Mouse (Mus musculus) forelimb bud, embryonic 11.5 days (tissue): ENCODE measurements at regions not wholly inside any gene's neighbourhood (a gene's known extent, or its start where the extent isn't known, plus 50 kb on each side); places are given as distances from the start of the nearest gene placed in this dataset.

Experiments
- DNase-seq: peaks from one replicate; pipeline ENCODE4 v3.0.0-alpha.2; 2012; ENCODE audit warnings: low read depth, low spot score

DNA sequence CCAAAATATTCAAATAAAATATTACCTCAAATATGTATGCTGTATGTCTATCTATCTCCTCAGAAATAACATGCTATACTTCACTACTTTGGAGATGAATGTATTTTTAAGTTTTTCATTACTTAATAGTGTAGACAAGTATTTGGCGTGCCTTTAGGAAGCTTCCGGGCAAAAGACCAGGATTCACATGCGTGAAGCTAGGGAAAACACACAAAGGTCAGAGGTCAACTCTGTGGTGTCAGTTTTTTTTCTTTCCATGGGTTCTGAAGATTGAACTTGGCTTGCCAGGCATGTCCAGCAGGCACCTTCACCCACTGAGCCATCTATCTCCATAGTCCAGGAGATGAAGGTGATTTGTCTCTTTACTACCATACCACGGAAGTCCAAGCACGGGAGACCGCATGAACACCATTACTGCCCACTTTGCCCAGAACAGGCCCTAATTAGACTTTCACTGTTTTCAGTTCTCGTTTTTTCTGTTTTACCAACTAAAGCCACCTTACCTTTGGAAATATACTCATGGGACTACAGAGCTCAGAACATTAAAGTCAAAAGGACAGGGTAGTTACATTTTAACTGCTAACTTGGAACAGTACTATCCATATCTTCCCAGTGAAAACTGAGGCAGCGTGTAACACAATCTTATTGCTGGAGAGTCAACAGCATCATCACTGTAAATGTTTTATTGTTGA lies 76.9 kb upstream of the Ak4 start:
- no peak for DNase-seq

GRCm38 (mm10) chr4:101340741-101341140 lies 75.7 kb upstream of the Jak1 start:
- no peak for DNase-seq

- no peak for DNase-seq
Measured at GRCm38 (mm10) chr4:101338211-101338610, 73.1 kb upstream of the Jak1 start.

GRCm38 (mm10) chr4:101336811-101337210 lies 71.7 kb upstream of the Jak1 start:
- DNase-seq, result no peak

- DNase-seq, result no peak
Measured at GRCm38 (mm10) chr4:101336371-101336770, 71.3 kb upstream of the Jak1 start.

DNA sequence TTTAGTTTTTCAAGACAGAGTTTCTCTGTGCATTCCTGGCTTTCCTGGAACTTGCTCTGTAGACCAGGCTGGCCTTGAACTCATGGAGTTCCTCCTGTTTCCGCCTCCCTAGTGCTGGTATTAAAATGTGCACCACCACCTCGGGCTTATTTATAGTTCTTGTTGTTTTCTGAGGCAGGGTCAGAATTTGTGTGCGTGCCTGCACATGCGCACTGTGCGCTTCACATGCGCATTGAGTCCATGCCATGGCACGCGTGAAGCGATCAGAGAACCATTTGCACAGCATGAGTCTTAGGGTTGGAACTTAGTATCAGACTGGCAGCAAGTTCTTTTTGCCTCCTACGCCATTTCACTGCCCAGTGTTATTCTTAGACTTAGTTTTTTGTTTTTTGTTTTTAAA lies 68.8 kb upstream of the Jak1 start:
- DNase-seq, result no peak

- no peak for DNase-seq
Measured at GRCm38 (mm10) chr4:101333036-101333435, 68.0 kb upstream of the Jak1 start.

DNA sequence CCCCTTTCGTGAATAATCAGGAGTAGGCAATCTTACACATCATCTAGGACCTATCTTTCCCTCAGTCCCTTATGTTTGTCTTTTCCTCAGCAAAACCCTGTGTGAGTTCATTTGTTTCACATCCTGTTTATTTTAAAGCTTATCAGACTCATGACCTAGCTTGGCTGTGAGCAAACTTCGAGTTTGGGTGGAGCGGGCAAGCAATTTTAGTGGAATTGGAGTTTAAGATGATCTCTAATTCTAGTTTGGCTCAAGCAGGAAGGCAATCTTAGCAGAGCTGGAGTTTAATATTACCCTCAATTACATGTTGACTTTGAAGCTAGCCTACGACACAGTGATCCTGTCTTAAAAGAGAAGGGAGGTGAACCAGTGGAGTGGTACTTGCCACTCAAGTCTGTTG lies 66.1 kb upstream of the Jak1 start:
- DNase-seq, result no peak

DNA sequence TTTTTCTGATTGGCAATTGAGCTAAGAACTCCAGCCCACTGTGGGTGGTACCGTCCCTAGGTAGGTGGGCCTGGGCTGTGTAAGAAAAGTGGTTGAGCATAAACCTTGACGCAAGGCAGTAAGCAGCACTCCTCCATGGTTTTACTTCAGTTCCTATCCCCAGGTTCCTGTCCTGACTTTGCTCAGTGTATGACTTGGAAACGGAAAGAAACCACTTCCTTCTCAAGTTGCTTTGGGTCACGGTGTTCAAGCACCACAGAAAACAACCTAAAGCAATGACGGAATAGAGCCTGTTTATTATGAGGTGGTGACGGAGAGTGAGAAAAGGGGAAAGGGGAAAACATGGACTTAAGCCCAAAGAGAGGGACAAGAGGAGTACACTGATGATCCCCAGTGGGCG lies 64.0 kb upstream of the Jak1 start:
- no peak for DNase-seq

DNA sequence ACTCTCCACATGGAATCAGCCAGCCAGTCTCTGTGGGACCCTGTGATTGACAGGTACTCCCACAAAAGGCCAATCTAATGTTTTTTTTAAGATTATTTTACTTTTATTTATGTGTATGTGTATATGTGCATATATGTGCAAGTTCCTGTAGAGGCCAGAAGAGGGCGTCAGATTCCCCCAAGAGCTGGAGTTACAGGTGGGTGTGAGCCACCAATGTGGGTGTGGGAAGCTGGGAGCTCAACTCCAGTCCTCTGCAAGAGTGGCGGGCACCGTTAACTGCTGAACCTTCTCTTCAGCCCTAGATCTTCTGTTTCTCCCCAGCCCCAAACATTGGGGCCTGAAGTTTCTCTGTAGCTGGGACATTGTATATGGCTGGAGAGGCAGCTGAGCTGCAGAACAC lies 61.0 kb upstream of the Jak1 start:
- no peak for DNase-seq

GRCm38 (mm10) chr4:101321731-101322130 lies 56.6 kb upstream of the Jak1 start:
- no peak for DNase-seq

GRCm38 (mm10) chr4:101320587-101320986 lies 55.5 kb upstream of the Jak1 start:
- no peak for DNase-seq

DNA sequence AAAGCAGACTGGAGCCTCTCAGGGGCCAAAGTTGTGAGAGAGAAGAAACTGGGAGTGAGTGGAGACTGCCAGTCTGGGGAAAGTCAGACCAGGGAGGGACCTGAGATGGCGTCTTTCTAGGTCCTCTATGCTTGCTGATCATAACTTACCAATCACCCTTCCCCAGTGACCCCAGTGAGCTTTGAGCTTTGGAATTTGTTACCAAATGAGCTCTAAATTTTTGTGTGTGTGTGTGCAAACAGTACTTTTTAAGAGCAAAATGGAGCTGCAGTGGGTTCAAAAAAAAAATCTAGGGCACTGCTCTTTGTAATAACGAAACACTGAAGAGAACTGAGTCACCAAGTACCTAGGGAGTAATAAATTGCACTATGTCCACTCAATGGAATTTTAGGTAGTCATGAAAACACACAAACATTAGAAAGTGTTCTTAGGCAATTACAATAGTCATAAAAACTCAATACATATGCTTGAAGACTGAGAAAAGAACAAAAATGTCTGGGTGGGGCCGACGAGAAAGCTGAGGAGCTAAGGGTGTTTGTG lies 54.7 kb upstream of the Jak1 start:
- no peak for DNase-seq

- no peak for DNase-seq
Measured at GRCm38 (mm10) chr4:101318836-101319235, 53.8 kb upstream of the Jak1 start.

- DNase-seq, result no peak
Measured at GRCm38 (mm10) chr4:101316061-101316460, 51.0 kb upstream of the Jak1 start.
